Mouse (Mus musculus) embryonic fibroblast, embryonic 13.5 days (primary cell): Measurements from ENCODE around the gene Mif4gd.

Experiments
- CTCF ChIP-seq: IDR thresholded peaks from 2 replicates; pipeline ENCODE4 v1.5.1; 2011; ENCODE audit warnings: mild to moderate bottlenecking, control low read depth, low read length, moderate library complexity, borderline replicate concordance; ENCODE audit not compliant: insufficient read depth
- POLR2A ChIP-seq: IDR thresholded peaks from 2 replicates; pipeline ENCODE4 v1.6.1; 2011; ENCODE audit warnings: low read depth, mild to moderate bottlenecking, control low read depth, low read length, moderate library complexity

DNA sequence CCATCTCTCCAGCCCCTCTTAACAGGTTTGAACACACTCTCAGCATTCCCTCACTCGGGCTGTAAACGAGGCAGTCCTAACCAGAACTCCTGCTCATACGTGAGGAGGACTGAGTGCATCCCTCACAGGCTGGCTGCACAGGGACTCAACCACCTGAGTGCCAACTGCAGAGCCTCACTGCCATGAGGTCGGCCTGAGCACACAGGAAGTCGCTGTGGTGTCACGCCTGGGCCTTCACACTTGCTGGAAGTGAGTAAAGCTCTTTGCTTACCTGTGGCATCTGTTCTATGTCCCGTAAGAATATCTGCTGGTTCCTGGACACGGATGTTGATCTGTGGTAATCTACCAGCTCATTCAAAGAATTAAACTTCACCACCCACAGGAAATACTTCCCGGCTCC, 33.7 kb upstream of the Mif4gd start:
- TF ChIP-seq CTCF: no peak
- TF ChIP-seq POLR2A: no peak
